Mouse (Mus musculus) cortical plate, adult 2 months (tissue): Measurements from ENCODE around the gene Kmt2b.

Experiments used
- CTCF ChIP-seq: fragments of 200-500 bp; IDR thresholded peaks from 2 replicates; pipeline ENCODE4 v1.5.1; 2011; ENCODE audit warnings: mild to moderate bottlenecking, control low read depth, low read length; ENCODE audit not compliant: insufficient read depth; ENCODE audit errors: extremely low read depth
- POLR2A ChIP-seq: fragments of 200-500 bp; IDR thresholded peaks from 2 replicates; pipeline ENCODE4 v1.6.1; 2011; ENCODE audit warnings: mild to moderate bottlenecking, low read length, control low read depth; ENCODE audit not compliant: insufficient read depth; ENCODE audit errors: extremely low read depth

DNA sequence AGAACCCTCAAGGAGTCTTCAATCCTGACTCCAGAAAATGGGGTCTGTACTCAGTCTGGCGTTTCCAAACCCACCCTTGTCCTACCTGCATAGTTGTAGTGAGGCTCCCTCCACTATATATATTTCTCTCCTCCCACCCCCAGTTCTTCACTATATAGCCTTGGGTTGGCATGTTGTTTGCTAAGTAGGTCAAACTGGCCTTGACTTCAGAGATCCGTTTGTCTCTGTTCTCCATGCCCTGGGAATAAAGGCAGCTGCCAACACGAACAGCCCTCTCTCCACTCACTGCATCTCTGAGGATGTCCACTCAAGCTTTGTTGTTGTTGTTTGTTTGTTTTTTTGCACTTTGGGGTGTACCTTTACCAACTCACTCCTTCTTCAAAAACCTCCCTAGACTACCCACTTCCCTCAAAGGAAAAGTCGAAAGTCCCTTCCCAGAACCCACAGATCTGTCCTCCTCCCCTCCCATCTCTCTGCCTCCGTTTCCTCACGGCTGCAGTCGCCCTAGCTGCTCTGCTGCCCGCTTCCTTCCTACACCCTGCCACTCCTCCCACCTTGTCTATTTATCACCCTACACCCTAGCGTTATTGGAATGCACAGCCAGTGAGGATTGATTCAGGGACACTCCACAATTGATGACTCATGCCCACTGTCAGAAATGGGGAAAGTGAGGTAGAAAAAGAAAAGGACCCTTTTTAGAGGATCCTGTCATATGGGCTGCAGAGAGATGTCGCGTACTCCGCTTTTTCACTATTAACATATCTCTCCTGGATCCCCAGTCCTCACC, 29.7 kb downstream of the Kmt2b start:
- no peak for TF ChIP-seq POLR2A
- TF ChIP-seq CTCF: no peak
